ENCODE assay signal across 16 mouse cellular contexts in genomic region chr2:174073156-174073790, GRCm38 (mm10). TPM values are rescaled to one million over a fixed set of nuclear protein-coding genes. Genes with fewer than 3 reads are reported as not detected.
DNase-seq lines count a peak whose midpoint lies in the region; ATAC-seq and TF ChIP-seq lines count a peak whose summit lies in the region.
"Had no signal": no experiment of that assay in that cellular context is flagged by ENCODE, and none has a peak within 500 bp of the region (broad histone marks: within the 10 kb centered on the region; RNA-seq: fewer than 3 reads in every experiment).

No protein-coding gene starts in this region.

- H3K36me3 ChIP-seq in hindbrain, embryonic 10.5 days, result no peaks in the 10 kb centered on the region
- no peaks in the 10 kb centered on the region for H3K36me3 ChIP-seq in hindbrain, embryonic 16.5 days (ENCODE audit: control insufficient read depth, insufficient read depth, low read length)
- H3K36me3 ChIP-seq in embryonic facial prominence, embryonic 15.5 days, result no peaks in the 10 kb centered on the region
- no peaks in the 10 kb centered on the region for H3K36me3 ChIP-seq in myocyte (ENCODE audit: control insufficient read depth, insufficient read depth)
- H3K36me3 ChIP-seq: heart, embryonic 10.5 days; midbrain, embryonic 13.5 days had no signal

- H3K9ac ChIP-seq in hindbrain, embryonic 16.5 days (ENCODE audit: low read depth, low read length), result no peak overlapping the region
- no peak overlapping the region for H3K9ac ChIP-seq in embryonic facial prominence, embryonic 15.5 days
- H3K9ac ChIP-seq: lung, embryonic 14.5 days; midbrain, embryonic 13.5 days had no signal

- H3K4me3 ChIP-seq in hindbrain, embryonic 10.5 days, result no peak overlapping the region
- no peak overlapping the region for H3K4me3 ChIP-seq in hindbrain, embryonic 16.5 days (ENCODE audit: low read length)
- H3K4me3 ChIP-seq in embryonic facial prominence, embryonic 15.5 days (replicated peaks), result no peak overlapping the region
- no peak overlapping the region for H3K4me3 ChIP-seq in myocyte
- H3K4me3 ChIP-seq: erythroblast, embryonic 14.5 days; heart, embryonic 10.5 days; left cerebral cortex, adult 2 months had no signal

- H3ac ChIP-seq in myocyte (ENCODE audit: control insufficient read depth, insufficient read length), result no peak overlapping the region

- no peaks in the 10 kb centered on the region for H3K27me3 ChIP-seq in hindbrain, embryonic 10.5 days (ENCODE audit: insufficient read depth, poor library complexity, severe bottlenecking)
- H3K27me3 ChIP-seq in hindbrain, embryonic 16.5 days (replicated peaks; ENCODE audit: control insufficient read depth, insufficient read depth, low read length), result no peaks in the 10 kb centered on the region
- no peaks in the 10 kb centered on the region for H3K27me3 ChIP-seq in embryonic facial prominence, embryonic 15.5 days
- H3K27me3 ChIP-seq in myocyte (ENCODE audit: control insufficient read depth, insufficient read depth, insufficient read length), result no peaks in the 10 kb centered on the region
- H3K27me3 ChIP-seq: midbrain, embryonic 13.5 days had no signal

- ATAC-seq in hindbrain, embryonic 16.5 days, result no peak
- no peak for ATAC-seq in embryonic facial prominence, embryonic 15.5 days (ENCODE audit: insufficient number of reproducible peaks, low FRiP score, low TSS enrichment, low read depth)
- ATAC-seq in activated CD4-positive, CD25-positive, alpha-beta regulatory T cell, adult 4 months, result no peak
- ATAC-seq: midbrain, embryonic 13.5 days had no signal

- H3K27ac ChIP-seq in hindbrain, embryonic 10.5 days, result peak overlapping the region; percentile 90; the same call in 1 of the 2 replicates
- no peak overlapping the region for H3K27ac ChIP-seq in hindbrain, embryonic 16.5 days (ENCODE audit: low read depth, low read length)
- peak overlapping the region; percentile 83 for H3K27ac ChIP-seq in embryonic facial prominence, embryonic 15.5 days (replicated peaks)
- H3K27ac ChIP-seq: heart, embryonic 10.5 days; left cerebral cortex, adult 2 months; macrophage had no signal

- peaks cover 19% of the 10 kb centered on the region for H3K79me2 ChIP-seq in myocyte (ENCODE audit: control insufficient read depth, insufficient read depth)

- H3K4me2 ChIP-seq in hindbrain, embryonic 16.5 days (ENCODE audit: low read length), result no peak overlapping the region
- no peak overlapping the region for H3K4me2 ChIP-seq in embryonic facial prominence, embryonic 15.5 days (replicated peaks)
- H3K4me2 ChIP-seq in myocyte (ENCODE audit: low read depth), result peak overlapping the region; percentile 48

- 78% methylated on average over 5 of the region's 5 CpGs for WGBS in hindbrain, embryonic 10.5 days
- WGBS in hindbrain, embryonic 16.5 days, result 84% methylated on average over 5 of the region's 5 CpGs
- WGBS in embryonic facial prominence, embryonic 15.5 days, result 50% methylated on average over 5 of the region's 5 CpGs

- peaks cover 51% of the 10 kb centered on the region for H3K4me1 ChIP-seq in hindbrain, embryonic 10.5 days (replicated peaks)
- H3K4me1 ChIP-seq in hindbrain, embryonic 16.5 days (ENCODE audit: control insufficient read depth, insufficient read depth, low read depth, low read length), result peaks cover 20% of the 10 kb centered on the region
- H3K4me1 ChIP-seq in embryonic facial prominence, embryonic 15.5 days, result peaks cover 41% of the 10 kb centered on the region

- no peak for TF ChIP-seq POLR2A in myocyte (IDR thresholded peaks at IDR 0.05; ENCODE audit: insufficient read length, low read depth)

- H3K9me3 ChIP-seq in hindbrain, embryonic 10.5 days, result no peaks in the 10 kb centered on the region
- H3K9me3 ChIP-seq in hindbrain, embryonic 16.5 days (ENCODE audit: control insufficient read depth, low read length), result no peaks in the 10 kb centered on the region
- no peaks in the 10 kb centered on the region for H3K9me3 ChIP-seq in embryonic facial prominence, embryonic 15.5 days (replicated peaks)
- H3K9me3 ChIP-seq: heart, embryonic 10.5 days; midbrain, embryonic 13.5 days had no signal

- DNase-seq in hindbrain, embryonic 10.5 days (ENCODE audit: low spot score), result no peak
- peak; percentile 21 for DNase-seq in adipocyte (ENCODE audit: low spot score)
- DNase-seq in cerebellum, postnatal 14 days, result no peak
- DNase-seq: cerebellum, adult 11-12 months; heart, postnatal 14 days; lung, embryonic 14.5 days; right cerebral cortex, postnatal 25 days had no signal

TF ChIP-seq in myocyte, 11 proteins besides CTCF, POLR2A, EP300 and RAD21:
- no peak for TF ChIP-seq E2F4 (IDR thresholded peaks at IDR 0.05; ENCODE audit: insufficient read depth)
- no peak for TF ChIP-seq MAX (IDR thresholded peaks at IDR 0.05; ENCODE audit: low read depth)
- TF ChIP-seq CEBPB (IDR thresholded peaks at IDR 0.05; ENCODE audit: insufficient read depth, poor library complexity, severe bottlenecking), result no peak
- TF ChIP-seq TCF12 (IDR thresholded peaks at IDR 0.05; ENCODE audit: insufficient read depth, poor library complexity, severe bottlenecking), result no peak
- TF ChIP-seq TCF3 (IDR thresholded peaks at IDR 0.05; ENCODE audit: insufficient read length, low read depth), result no peak
- no peak for TF ChIP-seq SRF (IDR thresholded peaks at IDR 0.05; ENCODE audit: control insufficient read depth, insufficient read length, low read depth)
- TF ChIP-seq MYOG (IDR thresholded peaks at IDR 0.05; ENCODE audit: control insufficient read depth in 1 of 3, insufficient read depth in 1 of 3, insufficient read length in 2 of 3, low read depth in 2 of 3), result no peak
- no peak for TF ChIP-seq USF1 (IDR thresholded peaks at IDR 0.05; ENCODE audit: low read depth)
- no peak for TF ChIP-seq REST (IDR thresholded peaks at IDR 0.05; ENCODE audit: insufficient read depth, insufficient read length)
- no peak for TF ChIP-seq POLR2AphosphoS2 (IDR thresholded peaks at IDR 0.05; ENCODE audit: insufficient read length, low read depth)
- TF ChIP-seq MYOD1 (IDR thresholded peaks at IDR 0.05; ENCODE audit: control insufficient read depth in 1 of 3, insufficient read length in 2 of 3, low read depth in 2 of 3), result no peak

RNA-seq across cellular contexts. Expression of gene Stx16, which starts 2.8 kb away (rescaled TPM):
- polyA plus RNA-seq in hindbrain, embryonic 10.5 days (2016; fragmentation: Nextera tagmentation; extraction: Ambion mirVana), result 8.3 and 9.1 TPM in 2 replicates
- 11.2 and 12.1 TPM in 2 replicates for polyA plus RNA-seq in hindbrain, embryonic 16.5 days (2015; fragmentation: Nextera tagmentation; extraction: Ambion mirVana)
- polyA plus RNA-seq in embryonic facial prominence, embryonic 15.5 days (2015; fragmentation: Nextera tagmentation; extraction: Ambion mirVana), result 11.8 and 13.4 TPM in 2 replicates
- polyA plus RNA-seq in myocyte (2012; fragmentation: generic; extraction: Trizol), result 21.9 TPM
- 10 to 100 TPM; 14.1 to 16.0 TPM for polyA plus RNA-seq in activated CD4-positive, CD25-positive, alpha-beta regulatory T cell, adult 4 months (2017; shearing (Covaris generic))

RNA-seq across cellular contexts. Expression of gene Npepl1, which starts 36.9 kb away (rescaled TPM):
- 35.0 and 37.6 TPM in 2 replicates for polyA plus RNA-seq in hindbrain, embryonic 10.5 days (2016; fragmentation: Nextera tagmentation; extraction: Ambion mirVana)
- 15.2 and 18.1 TPM in 2 replicates for polyA plus RNA-seq in hindbrain, embryonic 16.5 days (2015; fragmentation: Nextera tagmentation; extraction: Ambion mirVana)
- 66.8 and 74.4 TPM in 2 replicates for polyA plus RNA-seq in embryonic facial prominence, embryonic 15.5 days (2015; fragmentation: Nextera tagmentation; extraction: Ambion mirVana)
- polyA plus RNA-seq in myocyte (2012; fragmentation: generic; extraction: Trizol), result 56.0 TPM
- polyA plus RNA-seq in activated CD4-positive, CD25-positive, alpha-beta regulatory T cell, adult 4 months (2017; shearing (Covaris generic)), result 10 to 100 TPM; 18.9 to 20.9 TPM
